Mouse (Mus musculus) kidney, embryonic 15.5 days (tissue): ENCODE results near the gene Edn3. TPM values are rescaled to one million over a fixed set of nuclear protein-coding genes. Genes with fewer than 3 reads are reported as not detected.
A peak's percentile ranks its signal among the peaks of the same experiment; 100 is the strongest.

Experiments used
- ATAC-seq: fragments of 200-750 bp; cut with Nextera tagmentation; replicated peaks from 2 replicates; pipeline ENCODE4 v1.8.0; 2017; ENCODE audit warnings: moderate TSS enrichment; ENCODE audit not compliant: low FRiP score
- H3K27ac ChIP-seq: fragments of 300-500 bp; sonication (generic); 2 replicates; pipeline ENCODE4 v1.5.1; 2015; ENCODE audit warnings: mild to moderate bottlenecking, inconsistent platforms
- H3K27me3 ChIP-seq: fragments of 300-500 bp; sonication (generic); 2 replicates; pipeline ENCODE4 v1.6.1; 2015; ENCODE audit warnings: inconsistent platforms
- H3K36me3 ChIP-seq: fragments of 300-500 bp; sonication (generic); 2 replicates; pipeline ENCODE4 v1.6.1; 2015; ENCODE audit warnings: inconsistent platforms
- H3K4me1 ChIP-seq: fragments of 300-500 bp; sonication (generic); 2 replicates; pipeline ENCODE4 v1.6.1; 2015; ENCODE audit warnings: inconsistent platforms
- H3K4me2 ChIP-seq: fragments of 300-500 bp; sonication (generic); 2 replicates; pipeline ENCODE4 v1.6.1; 2015; ENCODE audit warnings: moderate library complexity, mild to moderate bottlenecking, inconsistent platforms
- H3K4me3 ChIP-seq: fragments of 300-500 bp; sonication (generic); replicated peaks from 2 replicates; pipeline ENCODE4 v1.5.1; 2015; ENCODE audit warnings: mild to moderate bottlenecking, inconsistent platforms
- H3K9ac ChIP-seq: fragments of 300-500 bp; sonication (generic); 2 replicates; pipeline ENCODE4 v1.6.1; 2015; ENCODE audit warnings: mild to moderate bottlenecking, inconsistent platforms
- H3K9me3 ChIP-seq: fragments of 300-500 bp; sonication (generic); replicated peaks from 2 replicates; pipeline ENCODE4 v1.6.1; 2016; ENCODE audit warnings: inconsistent platforms
- WGBS: fragments of 180-500 bp; shearing (Covaris S2); methylation state at CpG from one replicate; pipeline ENCODE4 v1.1.7; 2015; ENCODE audit warnings: mixed read lengths; 5-methylcytosine and 5-hydroxymethylcytosine counted together
- polyA plus RNA-seq: library from polyadenylated mRNA; unstranded; fragments of >200 nt; fragmentation: Nextera tagmentation; extraction: Ambion mirVana; gene quantifications from 2 replicates; pipeline ENCODE4 v1.2.1, GENCODE M21; 2015

The Edn3 gene
- polyA plus RNA-seq = 6.5 and 7.7 TPM in 2 replicates

DNA sequence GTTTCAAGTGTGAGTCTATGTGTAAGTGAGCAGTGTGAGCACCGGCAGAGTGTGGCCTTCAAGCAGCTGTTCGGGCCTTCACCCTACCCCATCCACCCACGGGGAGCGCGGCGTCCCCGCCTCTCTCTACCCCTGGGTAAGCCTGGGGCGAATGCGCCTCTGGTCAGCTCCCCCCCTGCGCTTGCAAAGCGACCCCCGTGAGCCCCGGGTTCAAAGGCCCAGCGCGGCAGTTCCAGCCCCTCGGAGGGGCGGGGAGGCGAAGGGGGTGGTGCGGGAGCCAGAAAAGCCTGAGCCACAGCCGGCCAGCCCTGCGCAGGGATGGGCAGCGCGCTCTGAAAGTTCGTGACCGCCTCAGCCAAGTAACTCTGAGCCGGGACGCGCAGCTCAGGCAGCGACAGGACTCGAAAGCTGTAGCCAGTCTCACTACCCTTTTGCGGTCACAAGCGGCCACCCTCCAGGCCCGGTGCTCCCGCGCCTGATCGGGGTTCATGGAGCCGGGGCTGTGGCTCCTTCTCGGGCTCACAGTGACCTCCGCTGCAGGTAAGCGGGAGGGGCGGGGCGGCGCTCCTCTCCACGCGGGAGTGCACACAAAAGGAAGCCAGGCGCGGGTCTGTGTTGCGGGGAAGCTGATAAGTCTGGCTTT is at the start of gene Edn3:
Gene Edn3 (plus strand): TSS at position 141 of the 643 bp plus-strand sequence.
- WGBS = 1% methylated on average over 48 of the region's 48 CpGs
- Histone ChIP-seq H3K4me3 (peak within 1 kb of the TSS; percentile 53), H3K9me3 (no peaks in the 10 kb centered on the region), H3K9ac (peak within 1 kb of the TSS; percentile 53), H3K36me3 (no peaks in the 10 kb centered on the region), H3K4me2 (peak within 1 kb of the TSS; percentile 89), H3K4me1 (peaks cover 20% of the 10 kb centered on the region), H3K27me3 (0 out of 2 replicates have a peak, but pooled peaks cover 6% of the 10 kb centered on the region), H3K27ac (0 out of 2 replicates have a peak within 1 kb of the TSS, but pooled peaks have one; percentile 18)
- peak; percentile 74 for ATAC-seq

- H3K4me2 ChIP-seq = no peak overlapping the region
- 100% methylated on average over 1 of the region's 1 CpGs for WGBS
- no peak overlapping the region for H3K27ac ChIP-seq
- no peak overlapping the region for H3K9ac ChIP-seq
- ATAC-seq = no peak
- H3K9me3 ChIP-seq = no peaks in the 10 kb centered on the region
- H3K27me3 ChIP-seq = no peaks in the 10 kb centered on the region
- H3K4me1 ChIP-seq = no peaks in the 10 kb centered on the region
- no peak overlapping the region for H3K4me3 ChIP-seq
- H3K36me3 ChIP-seq = no peaks in the 10 kb centered on the region
These were observed 48.4 kb upstream of the Edn3 start for GRCm38 (mm10) chr2:174712043-174712442.

GRCm38 (mm10) chr2:174715938-174716337 is 44.5 kb upstream of the Edn3 start:
- no peak overlapping the region for H3K4me3 ChIP-seq
- no peaks in the 10 kb centered on the region for H3K4me1 ChIP-seq
- H3K36me3 ChIP-seq = no peaks in the 10 kb centered on the region
- no peak for ATAC-seq
- H3K9ac ChIP-seq = no peak overlapping the region
- H3K4me2 ChIP-seq = no peak overlapping the region
- H3K27me3 ChIP-seq = no peaks in the 10 kb centered on the region
- H3K27ac ChIP-seq = no peak overlapping the region
- H3K9me3 ChIP-seq = no peaks in the 10 kb centered on the region

GRCm38 (mm10) chr2:174717857-174718256 is 42.6 kb upstream of the Edn3 start:
- H3K9me3 ChIP-seq = no peaks in the 10 kb centered on the region
- H3K4me1 ChIP-seq = no peaks in the 10 kb centered on the region
- H3K9ac ChIP-seq = no peak overlapping the region
- 86% methylated on average over 4 of the region's 4 CpGs for WGBS
- H3K4me2 ChIP-seq = no peak overlapping the region
- no peak overlapping the region for H3K27ac ChIP-seq
- no peaks in the 10 kb centered on the region for H3K27me3 ChIP-seq
- no peaks in the 10 kb centered on the region for H3K36me3 ChIP-seq
- no peak overlapping the region for H3K4me3 ChIP-seq
- ATAC-seq = no peak

DNA sequence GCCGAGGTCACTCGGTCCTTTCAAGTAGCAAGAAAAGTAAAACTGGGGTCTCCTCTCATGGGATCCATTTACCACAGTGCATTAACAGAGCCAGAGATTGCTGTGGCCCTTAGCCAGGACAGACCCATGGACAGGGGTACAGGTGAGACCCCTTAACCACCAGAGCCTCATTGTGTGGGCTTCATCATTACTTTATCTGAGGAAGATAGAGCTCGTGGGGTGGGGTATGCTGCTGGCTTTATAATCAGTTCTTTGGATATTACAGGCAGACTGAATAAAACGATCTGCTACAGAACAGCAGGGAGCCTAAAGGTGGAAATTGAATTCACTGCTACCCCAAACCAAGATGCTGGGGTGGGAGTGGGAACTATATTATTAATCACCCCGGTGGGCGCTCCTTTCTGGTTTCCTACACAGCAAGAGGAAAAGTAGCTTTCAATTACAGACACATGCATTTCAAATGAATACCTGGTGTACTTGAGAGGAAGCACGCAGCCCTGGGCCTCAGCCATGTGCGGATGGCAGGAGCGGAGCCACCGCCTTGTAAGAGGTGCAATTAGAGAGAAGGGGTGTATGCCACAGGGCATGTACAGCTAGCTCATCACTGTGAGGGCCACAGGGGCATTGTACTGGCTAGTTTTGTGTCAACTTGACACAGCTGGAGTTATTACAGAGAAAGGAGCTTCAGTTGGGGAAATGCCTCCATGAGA is 33.1 kb upstream of the Edn3 start:
- Histone ChIP-seq H3K9me3 (no peaks in the 10 kb centered on the region), H3K4me3 (no peak overlapping the region), H3K4me1 (no peaks in the 10 kb centered on the region), H3K27me3 (no peaks in the 10 kb centered on the region), H3K4me2 (no peak overlapping the region), H3K36me3 (no peaks in the 10 kb centered on the region), H3K9ac (no peak overlapping the region), H3K27ac (no peak overlapping the region)
- no peak for ATAC-seq
- WGBS = 89% methylated on average over 10 of the region's 10 CpGs

DNA sequence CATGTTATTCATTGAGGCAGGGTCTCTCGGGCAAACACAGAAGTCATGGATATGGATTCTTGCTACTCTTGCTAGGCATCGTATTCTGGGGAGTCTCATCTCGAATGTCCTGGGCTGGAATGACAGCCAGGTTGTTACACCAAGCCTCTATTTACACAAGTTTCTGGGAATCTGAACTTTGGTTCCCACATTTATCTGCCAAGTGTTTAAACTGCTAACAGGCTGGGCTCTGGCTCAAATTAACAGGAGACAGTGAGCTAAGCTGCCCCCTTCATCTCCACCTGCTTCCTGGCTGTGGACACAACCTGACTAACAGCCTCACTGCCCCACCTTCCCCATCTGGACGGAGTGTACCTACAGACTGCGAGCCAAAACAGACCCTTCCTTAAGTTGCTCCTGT is 28.5 kb upstream of the Edn3 start:
- Histone ChIP-seq H3K27me3 (no peaks in the 10 kb centered on the region), H3K9ac (no peak overlapping the region), H3K36me3 (no peaks in the 10 kb centered on the region), H3K4me1 (no peaks in the 10 kb centered on the region), H3K27ac (no peak overlapping the region), H3K4me3 (no peak overlapping the region), H3K9me3 (no peaks in the 10 kb centered on the region), H3K4me2 (no peak overlapping the region)
- 70% methylated on average over 5 of the region's 5 CpGs for WGBS
- no peak for ATAC-seq

DNA sequence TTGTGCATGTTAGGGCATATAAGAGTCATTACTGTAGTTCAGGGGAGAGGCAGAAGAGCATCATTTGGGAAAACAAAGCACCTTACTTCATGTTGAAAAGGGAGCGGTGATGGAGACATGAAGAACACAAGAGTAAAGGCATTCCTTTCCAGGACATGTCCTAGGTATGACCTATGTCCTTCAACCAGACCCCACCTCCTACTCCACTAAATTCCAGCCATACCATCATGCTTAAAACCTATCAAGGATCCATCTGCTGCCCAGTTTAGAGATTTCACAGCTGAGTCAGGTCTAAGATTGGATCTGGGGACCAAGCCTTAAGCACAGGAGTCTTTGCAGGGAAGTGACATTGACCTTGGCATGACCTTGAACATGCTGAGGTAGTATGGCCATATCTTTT is 25.1 kb upstream of the Edn3 start:
- WGBS = 97% methylated on average over 1 of the region's 1 CpGs
- no peak for ATAC-seq
- H3K9me3 ChIP-seq = no peaks in the 10 kb centered on the region

GRCm38 (mm10) chr2:174747182-174747581 is 13.2 kb upstream of the Edn3 start:
- H3K4me2 ChIP-seq = no peak overlapping the region
- no peaks in the 10 kb centered on the region for H3K36me3 ChIP-seq
- no peaks in the 10 kb centered on the region for H3K4me1 ChIP-seq
- H3K9ac ChIP-seq = no peak overlapping the region
- H3K4me3 ChIP-seq = no peak overlapping the region
- 87% methylated on average over 1 of the region's 1 CpGs for WGBS
- no peak for ATAC-seq
- no peaks in the 10 kb centered on the region for H3K9me3 ChIP-seq
- H3K27me3 ChIP-seq = no peaks in the 10 kb centered on the region
- no peak overlapping the region for H3K27ac ChIP-seq

More for the DNA sequence above, 25.1 kb upstream of the Edn3 start:
- H3K4me1 ChIP-seq = 0 out of 2 replicates have a peak, but pooled peaks cover 3% of the 10 kb centered on the region
- H3K9ac ChIP-seq = no peak overlapping the region
- no peak overlapping the region for H3K27ac ChIP-seq
- H3K27me3 ChIP-seq = no peaks in the 10 kb centered on the region
- no peaks in the 10 kb centered on the region for H3K36me3 ChIP-seq
- H3K4me3 ChIP-seq = no peak overlapping the region
- H3K4me2 ChIP-seq = no peak overlapping the region

- Histone ChIP-seq H3K27me3 (no peaks in the 10 kb centered on the region), H3K4me2 (no peak overlapping the region), H3K9me3 (no peaks in the 10 kb centered on the region), H3K4me3 (no peak overlapping the region), H3K36me3 (no peaks in the 10 kb centered on the region), H3K9ac (no peak overlapping the region), H3K27ac (no peak overlapping the region), H3K4me1 (no peaks in the 10 kb centered on the region)
- 0 out of 2 replicates have a peak, but pooled peaks have one; percentile 6 for ATAC-seq
- 75% methylated on average over 8 of the region's 8 CpGs for WGBS
These were observed 12.0 kb upstream of the Edn3 start for GRCm38 (mm10) chr2:174748381-174748780.

GRCm38 (mm10) chr2:174753197-174753596 is 7.2 kb upstream of the Edn3 start:
- Histone ChIP-seq H3K27me3 (no peaks in the 10 kb centered on the region), H3K4me2 (no peak overlapping the region), H3K36me3 (no peaks in the 10 kb centered on the region), H3K9me3 (no peaks in the 10 kb centered on the region), H3K4me1 (no peaks in the 10 kb centered on the region), H3K27ac (no peak overlapping the region), H3K4me3 (no peak overlapping the region), H3K9ac (no peak overlapping the region)
- no peak for ATAC-seq
- 95% methylated on average over 1 of the region's 1 CpGs for WGBS

DNA sequence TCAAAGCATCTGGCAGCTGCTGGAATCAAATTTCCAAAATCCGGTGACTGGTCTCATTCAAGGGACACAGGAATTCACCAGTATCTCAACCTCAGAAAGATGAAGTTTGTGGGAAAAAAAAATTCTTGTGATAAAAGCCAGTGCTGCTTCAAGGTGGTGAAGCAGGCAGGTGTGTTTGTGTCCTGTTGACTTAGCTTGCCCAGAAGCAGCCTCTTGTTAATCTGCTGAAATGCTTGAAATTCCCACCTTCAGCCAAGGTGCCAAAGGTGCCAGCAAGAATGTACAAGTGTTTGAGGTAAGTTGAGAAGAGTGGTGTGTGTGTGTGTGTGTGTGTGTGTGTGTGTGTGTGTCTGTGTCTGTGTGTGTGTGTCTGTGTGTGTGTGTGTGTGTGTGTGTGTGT is 6.2 kb upstream of the Edn3 start:
- ATAC-seq = no peak
- H3K27me3 ChIP-seq = no peaks in the 10 kb centered on the region
- H3K9ac ChIP-seq = no peak overlapping the region
- H3K4me3 ChIP-seq = no peak overlapping the region
- no peaks in the 10 kb centered on the region for H3K4me1 ChIP-seq
- no peaks in the 10 kb centered on the region for H3K36me3 ChIP-seq
- WGBS = 44% methylated on average over 1 of the region's 1 CpGs
- H3K9me3 ChIP-seq = no peaks in the 10 kb centered on the region
- H3K4me2 ChIP-seq = no peak overlapping the region
- H3K27ac ChIP-seq = no peak overlapping the region

DNA sequence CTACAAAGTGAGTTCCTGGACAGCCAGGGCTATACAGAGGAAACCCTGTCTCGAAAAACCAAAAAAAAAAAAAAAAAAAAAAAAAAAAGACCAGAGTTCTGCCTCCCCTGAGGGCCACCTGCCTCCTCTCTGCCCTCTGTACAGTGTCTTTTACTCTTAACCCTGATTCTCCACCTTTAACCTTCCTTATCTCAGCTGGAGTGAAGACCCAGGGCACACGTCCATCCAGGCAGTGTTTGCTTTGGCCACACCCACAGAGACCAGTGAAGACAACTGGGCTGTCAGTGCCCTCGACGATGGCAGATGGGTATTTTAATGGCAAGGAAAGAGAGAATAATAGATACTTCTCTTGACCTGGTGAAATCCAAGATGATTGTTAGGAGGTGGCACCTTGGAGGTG is 1.2 kb upstream of the Edn3 start:
- no peak overlapping the region for H3K4me3 ChIP-seq
- no peak overlapping the region for H3K4me2 ChIP-seq
- 85% methylated on average over 4 of the region's 4 CpGs for WGBS
- peaks cover 20% of the 10 kb centered on the region for H3K4me1 ChIP-seq
- H3K9ac ChIP-seq = no peak overlapping the region
- no peak for ATAC-seq
- H3K27me3 ChIP-seq = 0 out of 2 replicates have a peak, but pooled peaks cover 6% of the 10 kb centered on the region
- H3K36me3 ChIP-seq = no peaks in the 10 kb centered on the region
- H3K9me3 ChIP-seq = no peaks in the 10 kb centered on the region
- no peak overlapping the region for H3K27ac ChIP-seq
